Mouse (Mus musculus) hindbrain, embryonic 16.5 days (tissue): ENCODE results near the gene Tcf20. TPM values are rescaled to one million over a fixed set of nuclear protein-coding genes. Genes with fewer than 3 reads are reported as not detected.

Experiments
- ATAC-seq: fragments of 200-750 bp; cut with Nextera tagmentation; 2 replicates; pipeline ENCODE4 v1.8.0; 2017; ENCODE audit warnings: moderate TSS enrichment, moderate library complexity
- H3K27ac ChIP-seq: fragments of 300-500 bp; sonication (generic); 2 replicates; pipeline ENCODE4 v1.5.1; 2014; ENCODE audit warnings: low read depth, mild to moderate bottlenecking, control low read depth, low read length, moderate library complexity
- H3K27me3 ChIP-seq: fragments of 300-500 bp; sonication (generic); replicated peaks from 2 replicates; pipeline ENCODE4 v1.6.1; 2014; ENCODE audit warnings: low read length; ENCODE audit not compliant: control insufficient read depth, insufficient read depth
- H3K36me3 ChIP-seq: fragments of 300-500 bp; sonication (generic); 2 replicates; pipeline ENCODE4 v1.6.1; 2014; ENCODE audit warnings: mild to moderate bottlenecking, low read length, moderate library complexity, mixed read lengths; ENCODE audit not compliant: control insufficient read depth, insufficient read depth
- H3K4me1 ChIP-seq: fragments of 300-500 bp; sonication (generic); 2 replicates; pipeline ENCODE4 v1.6.1; 2014; ENCODE audit warnings: low read depth, low read length; ENCODE audit not compliant: control insufficient read depth, insufficient read depth
- H3K4me2 ChIP-seq: fragments of 300-500 bp; sonication (generic); 2 replicates; pipeline ENCODE4 v1.6.1; 2014; ENCODE audit warnings: mild to moderate bottlenecking, low read length, control low read depth, moderate library complexity
- H3K4me3 ChIP-seq: fragments of 300-500 bp; sonication (generic); 2 replicates; pipeline ENCODE4 v1.5.1; 2014; ENCODE audit warnings: mild to moderate bottlenecking, low read length, control low read depth, moderate library complexity
- H3K9ac ChIP-seq: fragments of 300-500 bp; sonication (generic); 2 replicates; pipeline ENCODE4 v1.6.1; 2014; ENCODE audit warnings: low read depth, mild to moderate bottlenecking, control low read depth, low read length, moderate library complexity
- H3K9me3 ChIP-seq: fragments of 300-500 bp; sonication (generic); 2 replicates; pipeline ENCODE4 v1.6.1; 2014; ENCODE audit warnings: mild to moderate bottlenecking, low read length, moderate library complexity; ENCODE audit not compliant: control insufficient read depth
- WGBS: fragments of 180-500 bp; shearing (Covaris S2); extraction: QIAGEN DNeasy Blood & Tissue Kit; methylation state at CpG from one replicate; pipeline ENCODE4 v1.1.7; 2014; 5-methylcytosine and 5-hydroxymethylcytosine counted together
- polyA plus RNA-seq: library from polyadenylated mRNA; unstranded; fragments of >200 nt; fragmentation: Nextera tagmentation; extraction: Ambion mirVana; gene quantifications from 2 replicates; pipeline ENCODE4 v1.2.1, GENCODE M21; 2015

Gene Tcf20
- polyA plus RNA-seq, 1 experiment from 2014 or later, result 9.3 TPM

GRCm38 (mm10) chr15:82983416-82984026, 4.2 kb downstream of the Tcf20 start:
- Histone ChIP-seq H3K4me1 (peaks cover 45% of the 10 kb centered on the region), H3K27me3 (no peaks in the 10 kb centered on the region), H3K9me3 (no peaks in the 10 kb centered on the region), H3K4me2 (peak overlapping the region; percentile 43), H3K36me3 (no peaks in the 10 kb centered on the region), H3K4me3 (no peak overlapping the region), H3K27ac (peak overlapping the region; percentile 67), H3K9ac (peak overlapping the region; percentile 31; the same call in 1 of the 2 replicates)
- WGBS, result 4% methylated on average over 9 of the region's 9 CpGs
- ATAC-seq, result peak; percentile 48

- peak overlapping the region; percentile 43 for H3K4me2 ChIP-seq
- WGBS, result 7% methylated on average over 18 of the region's 18 CpGs
- H3K9ac ChIP-seq, result peak overlapping the region; percentile 31; the same call in 1 of the 2 replicates
- H3K27me3 ChIP-seq, result no peaks in the 10 kb centered on the region
- no peaks in the 10 kb centered on the region for H3K36me3 ChIP-seq
- peaks cover 38% of the 10 kb centered on the region for H3K4me1 ChIP-seq
- H3K9me3 ChIP-seq, result no peaks in the 10 kb centered on the region
- peak overlapping the region; percentile 67 for H3K27ac ChIP-seq
- H3K4me3 ChIP-seq, result peak overlapping the region; percentile 9
- peak; percentile 3; the same call in 1 of the 2 replicates for ATAC-seq
Observed at GRCm38 (mm10) chr15:82982724-82983415, 4.8 kb downstream of the Tcf20 start.

GRCm38 (mm10) chr15:82981676-82982520, 5.8 kb downstream of the Tcf20 start:
- Histone ChIP-seq H3K9ac (peak overlapping the region; percentile 32; the same call in 1 of the 2 replicates), H3K27ac (peak overlapping the region; percentile 51), H3K36me3 (no peaks in the 10 kb centered on the region), H3K9me3 (no peaks in the 10 kb centered on the region), H3K4me3 (no peak overlapping the region), H3K27me3 (no peaks in the 10 kb centered on the region), H3K4me2 (peak overlapping the region; percentile 43), H3K4me1 (peaks cover 34% of the 10 kb centered on the region)
- 36% methylated on average over 15 of the region's 15 CpGs for WGBS
- ATAC-seq, result no peak

- no peak overlapping the region for H3K4me2 ChIP-seq
- WGBS, result 83% methylated on average over 1 of the region's 1 CpGs
- H3K27me3 ChIP-seq, result peaks cover 2% of the 10 kb centered on the region; the same call in 1 of the 2 replicates
- H3K9ac ChIP-seq, result no peak overlapping the region
- ATAC-seq, result no peak
- H3K9me3 ChIP-seq, result no peaks in the 10 kb centered on the region
- no peak overlapping the region for H3K27ac ChIP-seq
- H3K4me1 ChIP-seq, result peaks cover 29% of the 10 kb centered on the region
- H3K4me3 ChIP-seq, result no peak overlapping the region
- H3K36me3 ChIP-seq, result no peaks in the 10 kb centered on the region
Observed at GRCm38 (mm10) chr15:82979531-82979930, 8.1 kb downstream of the Tcf20 start.

- no peak for ATAC-seq
Observed at GRCm38 (mm10) chr15:82974471-82974870, 13.2 kb downstream of the Tcf20 start.

GRCm38 (mm10) chr15:82969206-82969721, 18.4 kb downstream of the Tcf20 start:
- Histone ChIP-seq H3K36me3 (no peaks in the 10 kb centered on the region), H3K27me3 (no peaks in the 10 kb centered on the region; the same call in none of the 2 replicates), H3K9ac (no peak overlapping the region), H3K4me3 (no peak overlapping the region), H3K4me2 (no peak overlapping the region), H3K4me1 (peaks cover 18% of the 10 kb centered on the region), H3K9me3 (no peaks in the 10 kb centered on the region), H3K27ac (0 out of 2 replicates have a peak overlapping the region, but pooled peaks have one; percentile 55)
- ATAC-seq, result no peak
- 20% methylated on average over 6 of the region's 6 CpGs for WGBS

More at GRCm38 (mm10) chr15:82974471-82974870, 13.2 kb downstream of the Tcf20 start:
- H3K27ac ChIP-seq, result no peak overlapping the region
- H3K9me3 ChIP-seq, result no peaks in the 10 kb centered on the region
- H3K36me3 ChIP-seq, result no peaks in the 10 kb centered on the region
- H3K4me3 ChIP-seq, result no peak overlapping the region
- no peak overlapping the region for H3K4me2 ChIP-seq
- WGBS, result 42% methylated on average over 1 of the region's 1 CpGs
- peaks cover 2% of the 10 kb centered on the region; the same call in 1 of the 2 replicates for H3K27me3 ChIP-seq
- H3K9ac ChIP-seq, result no peak overlapping the region
- no peaks in the 10 kb centered on the region; the same call in 1 of the 2 replicates for H3K4me1 ChIP-seq

GRCm38 (mm10) chr15:82968449-82968848, 19.2 kb downstream of the Tcf20 start:
- Histone ChIP-seq H3K4me2 (peak overlapping the region; percentile 50), H3K4me1 (peaks cover 23% of the 10 kb centered on the region), H3K9me3 (no peaks in the 10 kb centered on the region), H3K9ac (peak overlapping the region; percentile 44), H3K27me3 (no peaks in the 10 kb centered on the region; the same call in none of the 2 replicates), H3K4me3 (peak overlapping the region; percentile 10; the same call in 1 of the 2 replicates), H3K27ac (peak overlapping the region; percentile 55; the same call in 1 of the 2 replicates), H3K36me3 (no peaks in the 10 kb centered on the region)
- ATAC-seq, result peak; percentile 67
- 3% methylated on average over 20 of the region's 22 CpGs for WGBS

GRCm38 (mm10) chr15:82967947-82968346, 19.7 kb downstream of the Tcf20 start:
- 0 out of 2 replicates have a peak, but pooled peaks have one; percentile 9 for ATAC-seq
- peak overlapping the region; percentile 50 for H3K4me2 ChIP-seq
- H3K36me3 ChIP-seq, result no peaks in the 10 kb centered on the region
- H3K4me3 ChIP-seq, result no peak overlapping the region
- H3K9me3 ChIP-seq, result no peaks in the 10 kb centered on the region
- WGBS, result 27% methylated on average over 6 of the region's 6 CpGs
- no peaks in the 10 kb centered on the region; the same call in none of the 2 replicates for H3K27me3 ChIP-seq
- H3K27ac ChIP-seq, result peak overlapping the region; percentile 55; the same call in 1 of the 2 replicates
- H3K4me1 ChIP-seq, result peaks cover 23% of the 10 kb centered on the region
- no peak overlapping the region for H3K9ac ChIP-seq
